In genomic region chr9:59016060-59016719, GRCm38 (mm10) we compare ENCODE assay signal across 29 mouse cellular contexts. TPM values are rescaled to one million over a fixed set of nuclear protein-coding genes. Genes with fewer than 3 reads are reported as not detected.
DNase-seq lines count a peak whose midpoint lies in the region; ATAC-seq and TF ChIP-seq lines count a peak whose summit lies in the region.
"Had no signal": no experiment of that assay in that cellular context is flagged by ENCODE, and none has a peak within 500 bp of the region (broad histone marks: within the 10 kb centered on the region; RNA-seq: fewer than 3 reads in every experiment).

No protein-coding gene starts in this region.

- ATAC-seq in liver, postnatal 0 days, result no peak
- peak; percentile 57; the same call in 1 of the 2 replicates for ATAC-seq in lung, embryonic 15.5 days (ENCODE audit: borderline replicate concordance, extremely low read depth, low FRiP score, low TSS enrichment)
- ATAC-seq: forebrain, embryonic 15.5 days; Patski had no signal

- H3K4me2 ChIP-seq in liver, postnatal 0 days (ENCODE audit: low read depth, low read length), result no peak overlapping the region
- no peak overlapping the region for H3K4me2 ChIP-seq in lung, embryonic 15.5 days
- H3K4me2 ChIP-seq: embryonic facial prominence, embryonic 13.5 days; forebrain, embryonic 12.5 days; forebrain, embryonic 15.5 days; heart, embryonic 12.5 days; heart, embryonic 15.5 days; hindbrain, embryonic 13.5 days had no signal

- TF ChIP-seq EP300 in liver, postnatal 0 days (IDR thresholded peaks at IDR 0.05; ENCODE audit: low read depth), result no peak

- no peak for TF ChIP-seq CTCF in liver, adult 2 months (IDR thresholded peaks at IDR 0.05; ENCODE audit: low read depth, low read length)
- no peak for TF ChIP-seq CTCF in liver, postnatal 0 days (IDR thresholded peaks at IDR 0.05; ENCODE audit: low read depth)
- TF ChIP-seq CTCF in bone marrow macrophage, adult 2 months (IDR thresholded peaks at IDR 0.05; ENCODE audit: low read depth, low read length), result no peak

- DNase-seq in liver, adult 2 months (ENCODE audit: extremely low read depth, low read depth, low spot score), result peak; percentile 39
- no peak for DNase-seq in liver, postnatal 0 days
- DNase-seq in lung, postnatal 4 days, result no peak
- peak; percentile 39 for DNase-seq in lung, postnatal 36 days
- DNase-seq in right cerebral cortex, postnatal 25 days, result no peak
- no peak for DNase-seq in spleen, postnatal 10 days (ENCODE audit: low spot score in 2 of 2)
- DNase-seq: adrenal gland, adult 2 months; adrenal gland, postnatal 14 days; cerebellum, adult 11-12 months; cerebellum, adult 8-10 months; cerebellum, postnatal 10 days; cerebellum, postnatal 36 days; embryo, embryonic 11 days; gastrocnemius, postnatal 25 days; heart, adult 18-20 months; heart, postnatal 10 days; heart, postnatal 36 days had no signal

- TF ChIP-seq POLR2A in liver, adult 2 months (IDR thresholded peaks at IDR 0.05; ENCODE audit: extremely low read depth, insufficient read depth, low read length), result no peak
- no peak for TF ChIP-seq POLR2A in bone marrow macrophage, adult 2 months (IDR thresholded peaks at IDR 0.05; ENCODE audit: borderline replicate concordance, low read depth, low read length)

- no peak overlapping the region for H3K9ac ChIP-seq in liver, adult 2 months (ENCODE audit: low read depth, low read length)
- no peak overlapping the region for H3K9ac ChIP-seq in liver, postnatal 0 days (replicated peaks)
- H3K9ac ChIP-seq in lung, embryonic 15.5 days, result no peak overlapping the region
- H3K9ac ChIP-seq: embryonic facial prominence, embryonic 13.5 days; forebrain, embryonic 12.5 days; forebrain, embryonic 15.5 days; heart, embryonic 12.5 days; heart, embryonic 15.5 days; hindbrain, embryonic 13.5 days had no signal

- no peaks in the 10 kb centered on the region for H3K27me3 ChIP-seq in liver, adult 2 months (ENCODE audit: control insufficient read depth, insufficient read depth, low read length)
- H3K27me3 ChIP-seq in liver, postnatal 0 days (ENCODE audit: insufficient read depth, low read length), result no peaks in the 10 kb centered on the region
- H3K27me3 ChIP-seq in lung, embryonic 15.5 days, result peaks cover 4% of the 10 kb centered on the region; the same call in 1 of the 2 replicates
- H3K27me3 ChIP-seq: embryonic facial prominence, embryonic 13.5 days; forebrain, embryonic 12.5 days; forebrain, embryonic 15.5 days; heart, embryonic 12.5 days; heart, embryonic 15.5 days; hindbrain, embryonic 13.5 days; Patski had no signal

- 66% methylated on average over 3 of the region's 3 CpGs for WGBS in liver, adult 2 months
- 63% methylated on average over 3 of the region's 3 CpGs for WGBS in liver, postnatal 0 days (ENCODE audit: insufficient replicate concordance)
- WGBS in lung, embryonic 15.5 days, result 48% methylated on average over 3 of the region's 3 CpGs

- H3K36me3 ChIP-seq in liver, adult 2 months (ENCODE audit: control insufficient read depth, insufficient read depth, low read length), result no peaks in the 10 kb centered on the region
- H3K36me3 ChIP-seq in liver, postnatal 0 days (replicated peaks; ENCODE audit: insufficient read depth, low read length), result no peaks in the 10 kb centered on the region
- H3K36me3 ChIP-seq in lung, embryonic 15.5 days, result no peaks in the 10 kb centered on the region
- H3K36me3 ChIP-seq: embryonic facial prominence, embryonic 10.5 days; embryonic facial prominence, embryonic 13.5 days; forebrain, embryonic 12.5 days; forebrain, embryonic 15.5 days; heart, embryonic 12.5 days; heart, embryonic 15.5 days; hindbrain, embryonic 10.5 days; hindbrain, embryonic 13.5 days had no signal

- H3K9me3 ChIP-seq in liver, postnatal 0 days (ENCODE audit: low read length), result no peaks in the 10 kb centered on the region
- H3K9me3 ChIP-seq in lung, embryonic 15.5 days, result no peaks in the 10 kb centered on the region
- H3K9me3 ChIP-seq: embryonic facial prominence, embryonic 10.5 days; embryonic facial prominence, embryonic 13.5 days; forebrain, embryonic 12.5 days; forebrain, embryonic 15.5 days; heart, embryonic 12.5 days; heart, embryonic 15.5 days; hindbrain, embryonic 10.5 days; hindbrain, embryonic 13.5 days had no signal

- H3K27ac ChIP-seq in liver, adult 2 months (replicated peaks; ENCODE audit: insufficient read depth, low read depth, low read length), result no peak overlapping the region
- H3K27ac ChIP-seq in liver, postnatal 0 days (ENCODE audit: low read depth), result no peak overlapping the region
- H3K27ac ChIP-seq in lung, embryonic 15.5 days, result no peak overlapping the region
- peak overlapping the region; percentile 57 for H3K27ac ChIP-seq in bone marrow macrophage, adult 2 months (ENCODE audit: insufficient read depth, low read depth, low read length)
- H3K27ac ChIP-seq: embryonic facial prominence, embryonic 10.5 days; embryonic facial prominence, embryonic 13.5 days; forebrain, embryonic 12.5 days; forebrain, embryonic 15.5 days; heart, embryonic 15.5 days; hindbrain, embryonic 10.5 days; hindbrain, embryonic 13.5 days had no signal

- H3K4me1 ChIP-seq in liver, adult 2 months (ENCODE audit: control insufficient read depth, insufficient read depth, low read length), result peaks cover 7% of the 10 kb centered on the region
- H3K4me1 ChIP-seq in liver, postnatal 0 days (ENCODE audit: insufficient read depth), result no peaks in the 10 kb centered on the region
- peaks cover 40% of the 10 kb centered on the region for H3K4me1 ChIP-seq in lung, embryonic 15.5 days
- H3K4me1 ChIP-seq in bone marrow macrophage, adult 2 months (ENCODE audit: control insufficient read depth, insufficient read depth, low read length), result peaks cover 30% of the 10 kb centered on the region
- H3K4me1 ChIP-seq: embryonic facial prominence, embryonic 10.5 days; forebrain, embryonic 12.5 days; forebrain, embryonic 15.5 days; hindbrain, embryonic 10.5 days had no signal

- no peak overlapping the region for H3K4me3 ChIP-seq in liver, adult 2 months (ENCODE audit: insufficient read depth, low read depth, low read length)
- H3K4me3 ChIP-seq in liver, postnatal 0 days (ENCODE audit: low read depth, low read length), result no peak overlapping the region
- no peak overlapping the region for H3K4me3 ChIP-seq in lung, embryonic 15.5 days
- no peak overlapping the region for H3K4me3 ChIP-seq in bone marrow macrophage, adult 2 months (ENCODE audit: insufficient read depth, low read length)
- H3K4me3 ChIP-seq: embryonic facial prominence, embryonic 10.5 days; embryonic facial prominence, embryonic 13.5 days; erythroblast, embryonic 14.5 days; forebrain, embryonic 12.5 days; forebrain, embryonic 15.5 days; heart, embryonic 12.5 days; heart, embryonic 15.5 days; hindbrain, embryonic 10.5 days; hindbrain, embryonic 13.5 days had no signal

- peaks cover 6% of the 10 kb centered on the region; the same call in 1 of the 2 replicates for H3K79me2 ChIP-seq in liver, adult 2 months (ENCODE audit: control insufficient read depth, insufficient read depth, low read length)

RNA-seq across cellular contexts. Expression of gene Neo1, which starts 20.1 kb away (rescaled TPM):
- 9.3 and 9.6 TPM in 2 replicates for total RNA-seq in liver, adult 2 months (2014; rRNA removed)
- 4.4 and 4.8 TPM in 2 replicates for polyA plus RNA-seq in liver, adult 2 months (2012; rRNA removed)
- 1.2 and 1.5 TPM in 2 replicates for polyA plus RNA-seq in liver, postnatal 0 days (2015; fragmentation: Nextera tagmentation; extraction: Ambion mirVana)
- polyA plus RNA-seq in lung, embryonic 15.5 days (2015; fragmentation: Nextera tagmentation; extraction: Ambion mirVana), result 41.2 and 44.0 TPM in 2 replicates
- polyA plus RNA-seq in bone marrow macrophage, adult 2 months (2012; ENCODE audit: insufficient read depth, insufficient read length, missing spikeins), result 0.51 and 0.88 TPM in 2 replicates
- polyA plus RNA-seq: erythroblast, embryonic 14.5 days had no signal

Comparison
In these comparisons a context has a peak if more than half of its experiments do, and no peak if none do; other contexts are left out.
1. DNase-seq: peak in liver, adult 2 months (single experiment) and lung, postnatal 36 days (single experiment); none in liver, postnatal 0 days (single experiment), lung, postnatal 4 days (0 of 2), right cerebral cortex, postnatal 25 days (single experiment) and spleen, postnatal 10 days (0 of 2).